Mouse (Mus musculus): ENCODE results near the gene Dusp27.
A peak's percentile ranks its signal among the peaks of the same experiment; 100 is the strongest.

The Dusp27 gene

GRCm38 (mm10) chr1:166088446-166089170, 39.1 kb downstream of the Dusp27 start:
- Histone ChIP-seq H3K27me3 (ENCODE audit: insufficient read depth, low read length) (no peaks in the 10 kb centered on the region; the same call in 1 of the 2 replicates), H3K9me3 (ENCODE audit: low read length) (peaks cover 12% of the 10 kb centered on the region), H3K4me3 (replicated peaks; ENCODE audit: low read length) (no peak overlapping the region), H3K36me3 (ENCODE audit: insufficient read depth, low read length) (no peaks in the 10 kb centered on the region), H3K4me1 (replicated peaks; ENCODE audit: low read depth, low read length) (no peaks in the 10 kb centered on the region)
- no peak for TF ChIP-seq NANOG (IDR thresholded peaks at IDR 0.05; ENCODE audit: borderline replicate concordance, low read length)
- no peak for TF ChIP-seq POU5F1 (IDR thresholded peaks at IDR 0.05; ENCODE audit: borderline replicate concordance, low read length)
- no peak for TF ChIP-seq CTCF (conservative IDR thresholded peaks at IDR 0.05; ENCODE audit: low read length)

- no peak for TF ChIP-seq POU5F1 (IDR thresholded peaks at IDR 0.05; ENCODE audit: borderline replicate concordance, low read length)
- no peaks in the 10 kb centered on the region for H3K4me1 ChIP-seq (replicated peaks; ENCODE audit: low read depth, low read length)
- peaks cover 9% of the 10 kb centered on the region for H3K9me3 ChIP-seq (ENCODE audit: low read length)
- H3K27me3 ChIP-seq (ENCODE audit: insufficient read depth, low read length) = no peaks in the 10 kb centered on the region
- no peaks in the 10 kb centered on the region for H3K36me3 ChIP-seq (ENCODE audit: insufficient read depth, low read length)
- no peak overlapping the region for H3K4me3 ChIP-seq (replicated peaks; ENCODE audit: low read length)
Observed at GRCm38 (mm10) chr1:166077052-166077735, 50.5 kb downstream of the Dusp27 start.

GRCm38 (mm10) chr1:166067856-166068440, 59.8 kb downstream of the Dusp27 start:
- TF ChIP-seq POU5F1 (IDR thresholded peaks at IDR 0.05; ENCODE audit: borderline replicate concordance, low read length) (no peak), NANOG (IDR thresholded peaks at IDR 0.05; ENCODE audit: borderline replicate concordance, low read length) (no peak), CTCF (conservative IDR thresholded peaks at IDR 0.05; ENCODE audit: low read length) (no peak)
- no peak overlapping the region for H3K4me3 ChIP-seq (replicated peaks; ENCODE audit: low read length)

GRCm38 (mm10) chr1:166063870-166064269, 63.9 kb downstream of the Dusp27 start:
- H3K36me3 ChIP-seq (ENCODE audit: insufficient read depth, low read length) = no peaks in the 10 kb centered on the region
- H3K4me1 ChIP-seq (replicated peaks; ENCODE audit: low read depth, low read length) = peaks cover 9% of the 10 kb centered on the region
- peaks cover 7% of the 10 kb centered on the region for H3K27me3 ChIP-seq (ENCODE audit: insufficient read depth, low read length)
- H3K9me3 ChIP-seq (ENCODE audit: low read length) = peaks cover 8% of the 10 kb centered on the region
- H3K4me3 ChIP-seq (replicated peaks; ENCODE audit: low read length) = no peak overlapping the region
- TF ChIP-seq CTCF (conservative IDR thresholded peaks at IDR 0.05; ENCODE audit: low read length) (no peak), POU5F1 (IDR thresholded peaks at IDR 0.05; ENCODE audit: borderline replicate concordance, low read length) (no peak), NANOG (IDR thresholded peaks at IDR 0.05; ENCODE audit: borderline replicate concordance, low read length) (no peak)

More at GRCm38 (mm10) chr1:166067856-166068440, 59.8 kb downstream of the Dusp27 start:
- Histone ChIP-seq H3K27me3 (ENCODE audit: insufficient read depth, low read length) (no peaks in the 10 kb centered on the region), H3K4me1 (replicated peaks; ENCODE audit: low read depth, low read length) (0 out of 2 replicates have a peak, but pooled peaks cover 5% of the 10 kb centered on the region), H3K9me3 (ENCODE audit: low read length) (peaks cover 30% of the 10 kb centered on the region), H3K36me3 (ENCODE audit: insufficient read depth, low read length) (no peaks in the 10 kb centered on the region)

GRCm38 (mm10) chr1:166061532-166061931, 66.2 kb downstream of the Dusp27 start:
- Histone ChIP-seq H3K27me3 (ENCODE audit: insufficient read depth, low read length) (peaks cover 16% of the 10 kb centered on the region), H3K9me3 (ENCODE audit: low read length) (0 out of 2 replicates have a peak, but pooled peaks cover 5% of the 10 kb centered on the region), H3K4me1 (replicated peaks; ENCODE audit: low read depth, low read length) (peaks cover 16% of the 10 kb centered on the region), H3K36me3 (ENCODE audit: insufficient read depth, low read length) (no peaks in the 10 kb centered on the region), H3K4me3 (replicated peaks; ENCODE audit: low read length) (no peak overlapping the region)
- TF ChIP-seq NANOG (IDR thresholded peaks at IDR 0.05; ENCODE audit: borderline replicate concordance, low read length) (no peak), POU5F1 (IDR thresholded peaks at IDR 0.05; ENCODE audit: borderline replicate concordance, low read length) (no peak), CTCF (conservative IDR thresholded peaks at IDR 0.05; ENCODE audit: low read length) (no peak)

- Histone ChIP-seq H3K9me3 (ENCODE audit: low read length) (0 out of 2 replicates have a peak, but pooled peaks cover 5% of the 10 kb centered on the region), H3K27me3 (ENCODE audit: insufficient read depth, low read length) (peaks cover 16% of the 10 kb centered on the region), H3K4me3 (replicated peaks; ENCODE audit: low read length) (no peak overlapping the region), H3K36me3 (ENCODE audit: insufficient read depth, low read length) (no peaks in the 10 kb centered on the region), H3K4me1 (replicated peaks; ENCODE audit: low read depth, low read length) (peaks cover 28% of the 10 kb centered on the region)
- no peak for TF ChIP-seq CTCF (conservative IDR thresholded peaks at IDR 0.05; ENCODE audit: low read length)
- no peak for TF ChIP-seq POU5F1 (IDR thresholded peaks at IDR 0.05; ENCODE audit: borderline replicate concordance, low read length)
- TF ChIP-seq NANOG (IDR thresholded peaks at IDR 0.05; ENCODE audit: borderline replicate concordance, low read length) = no peak
Observed at GRCm38 (mm10) chr1:166060406-166060805, 67.3 kb downstream of the Dusp27 start.

- H3K4me3 ChIP-seq (replicated peaks; ENCODE audit: low read length) = peak overlapping the region; percentile 27
- no peaks in the 10 kb centered on the region for H3K36me3 ChIP-seq (ENCODE audit: insufficient read depth, low read length)
- no peak for TF ChIP-seq POU5F1 (IDR thresholded peaks at IDR 0.05; ENCODE audit: borderline replicate concordance, low read length)
- 0 out of 2 replicates have a peak, but pooled peaks have one; percentile 17 for TF ChIP-seq NANOG (IDR thresholded peaks at IDR 0.05; ENCODE audit: borderline replicate concordance, low read length)
- 0 out of 2 replicates have a peak, but pooled peaks cover 5% of the 10 kb centered on the region for H3K9me3 ChIP-seq (ENCODE audit: low read length)
- peaks cover 43% of the 10 kb centered on the region for H3K4me1 ChIP-seq (replicated peaks; ENCODE audit: low read depth, low read length)
- H3K27me3 ChIP-seq (ENCODE audit: insufficient read depth, low read length) = peaks cover 39% of the 10 kb centered on the region
Observed at GRCm38 (mm10) chr1:166056098-166056756, 71.5 kb downstream of the Dusp27 start.
